Mouse (Mus musculus) thymus, postnatal 14 days (tissue): Measurements from ENCODE around the gene 4933428G20Rik.

Experiments
- DNase-seq: peaks from one replicate; pipeline ENCODE4 v3.0.0; 2021

4933428G20Rik gene

DNA sequence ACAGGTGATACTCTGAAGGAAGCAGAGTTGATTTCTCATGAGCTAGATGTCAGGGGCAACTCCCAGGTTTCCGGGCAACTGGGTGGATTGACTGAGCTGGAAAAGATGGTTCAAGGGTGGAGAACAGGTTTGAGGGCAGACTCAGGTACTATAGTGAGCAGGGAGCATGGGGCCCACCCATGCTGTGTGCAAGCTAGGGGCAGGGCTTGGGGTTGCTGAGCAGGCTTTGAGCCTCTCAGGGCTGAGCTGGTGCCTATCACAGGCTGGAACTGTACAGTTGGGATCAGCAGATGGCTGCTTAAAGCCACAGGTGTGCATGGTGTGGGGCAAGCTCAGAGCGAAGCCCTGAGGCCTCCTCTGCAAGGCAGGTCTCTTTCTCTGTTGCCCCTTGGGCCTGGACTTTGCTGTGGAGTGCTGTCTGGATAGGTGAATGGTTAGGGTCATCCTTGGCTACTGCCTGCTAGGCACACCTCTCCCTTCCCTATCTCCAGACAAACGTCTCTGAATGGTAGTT, 38.8 kb downstream of the 4933428G20Rik start:
- peak; percentile 57 for DNase-seq

DNA sequence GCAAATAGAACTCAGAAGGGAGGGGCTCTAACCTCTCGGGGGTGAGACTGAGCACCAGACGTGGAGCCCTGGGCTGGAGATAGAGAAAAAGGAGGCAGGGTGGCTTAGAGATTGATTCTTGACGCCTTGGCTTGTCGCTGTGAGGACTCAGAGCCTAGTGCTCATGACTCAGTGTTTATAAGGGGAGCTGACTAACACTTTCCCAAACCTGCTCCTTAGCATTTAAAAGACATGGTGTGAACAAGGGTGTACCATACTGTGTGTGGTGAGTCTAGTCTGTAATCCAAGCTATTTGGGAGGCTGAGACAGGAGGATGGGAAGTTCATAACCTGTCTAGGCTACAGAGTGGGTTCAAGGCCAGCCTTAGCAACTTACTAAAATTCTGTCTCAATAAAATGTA, 43.0 kb downstream of the 4933428G20Rik start:
- no peak for DNase-seq

DNA sequence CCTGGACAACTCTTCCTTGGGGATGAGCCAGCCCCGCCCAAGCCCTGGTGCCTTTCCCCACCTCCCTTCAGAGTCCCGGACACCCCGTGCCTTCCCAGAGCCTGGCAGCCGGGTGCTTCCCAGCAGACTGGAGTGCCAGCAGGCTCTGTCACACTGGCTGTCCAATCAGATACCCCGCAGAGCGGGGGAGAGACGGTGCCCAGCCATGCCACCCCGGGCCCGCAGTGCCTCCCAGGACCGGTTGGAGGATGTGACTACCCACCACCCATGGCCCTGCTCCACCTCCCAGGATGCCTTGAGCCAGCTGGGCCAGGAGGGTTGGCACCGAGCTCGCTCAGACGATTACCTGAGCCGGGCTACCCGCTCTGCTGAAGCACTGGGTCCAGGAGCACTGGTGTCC, 48.5 kb downstream of the 4933428G20Rik start:
- no peak for DNase-seq

DNA sequence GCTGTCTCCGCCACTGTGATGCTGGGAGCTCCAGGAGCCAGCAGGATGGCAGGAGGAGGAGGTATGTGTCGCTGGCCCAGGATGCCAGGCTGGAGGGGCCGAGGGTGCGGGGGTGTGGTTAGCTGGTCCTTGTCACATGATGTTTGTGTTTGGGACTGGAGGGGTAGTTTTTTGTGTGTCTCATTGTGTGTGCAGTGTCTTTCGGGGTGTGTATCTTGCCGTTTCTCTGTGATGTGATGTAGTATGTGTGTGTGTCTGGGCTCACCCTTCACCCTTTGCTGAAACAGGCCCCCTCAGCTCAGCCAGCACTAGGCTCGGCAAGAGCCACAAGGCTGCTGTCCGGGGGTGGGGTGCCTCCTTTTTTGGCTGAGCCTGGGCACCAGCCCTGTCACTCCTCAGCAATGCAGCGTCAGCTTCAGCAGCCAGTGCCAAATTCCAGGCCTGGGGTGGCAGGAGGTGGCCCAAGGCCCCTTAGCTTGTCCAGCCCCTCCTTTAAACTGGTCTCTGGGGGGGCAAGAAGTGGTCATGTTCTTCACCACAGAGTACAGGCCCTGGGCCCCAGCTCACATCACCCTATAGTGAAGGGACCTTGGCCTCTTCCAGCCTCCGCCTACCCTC, 49.7 kb downstream of the 4933428G20Rik start:
- no peak for DNase-seq

DNA sequence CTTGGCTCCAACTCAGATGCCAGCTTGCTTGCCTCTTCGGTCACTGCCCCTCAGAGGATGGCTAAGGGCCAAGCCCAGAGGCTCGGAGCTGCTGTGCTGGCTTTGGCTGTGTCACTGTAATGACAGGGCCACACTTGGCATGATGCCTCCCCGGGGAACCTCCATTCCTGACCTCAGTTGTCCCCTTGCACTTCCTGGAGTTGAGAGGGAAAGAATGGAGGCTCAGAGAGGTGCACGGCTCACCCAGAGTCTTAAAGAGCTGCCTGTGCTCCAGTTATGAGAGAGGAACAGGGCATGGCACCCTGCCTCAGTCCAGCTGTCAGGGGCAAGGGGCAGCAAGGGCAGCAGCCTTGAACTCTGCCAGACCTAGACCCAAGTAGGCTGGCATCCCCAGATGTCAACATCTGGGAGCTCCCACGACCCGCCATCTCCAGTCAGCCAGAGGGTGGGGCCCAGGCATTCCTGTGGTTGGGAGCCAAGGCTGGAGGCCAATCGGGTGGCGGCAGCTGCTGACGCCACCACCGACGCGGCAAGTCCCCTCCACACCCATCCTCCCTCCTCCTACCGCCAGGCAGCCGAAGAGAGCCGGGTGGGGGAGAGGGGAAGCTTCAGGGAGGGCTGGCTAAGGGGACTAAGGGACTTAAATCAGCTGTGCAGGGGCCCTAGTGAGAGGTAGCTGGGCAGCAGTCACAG, 50.4 kb downstream of the 4933428G20Rik start:
- DNase-seq = no peak

DNA sequence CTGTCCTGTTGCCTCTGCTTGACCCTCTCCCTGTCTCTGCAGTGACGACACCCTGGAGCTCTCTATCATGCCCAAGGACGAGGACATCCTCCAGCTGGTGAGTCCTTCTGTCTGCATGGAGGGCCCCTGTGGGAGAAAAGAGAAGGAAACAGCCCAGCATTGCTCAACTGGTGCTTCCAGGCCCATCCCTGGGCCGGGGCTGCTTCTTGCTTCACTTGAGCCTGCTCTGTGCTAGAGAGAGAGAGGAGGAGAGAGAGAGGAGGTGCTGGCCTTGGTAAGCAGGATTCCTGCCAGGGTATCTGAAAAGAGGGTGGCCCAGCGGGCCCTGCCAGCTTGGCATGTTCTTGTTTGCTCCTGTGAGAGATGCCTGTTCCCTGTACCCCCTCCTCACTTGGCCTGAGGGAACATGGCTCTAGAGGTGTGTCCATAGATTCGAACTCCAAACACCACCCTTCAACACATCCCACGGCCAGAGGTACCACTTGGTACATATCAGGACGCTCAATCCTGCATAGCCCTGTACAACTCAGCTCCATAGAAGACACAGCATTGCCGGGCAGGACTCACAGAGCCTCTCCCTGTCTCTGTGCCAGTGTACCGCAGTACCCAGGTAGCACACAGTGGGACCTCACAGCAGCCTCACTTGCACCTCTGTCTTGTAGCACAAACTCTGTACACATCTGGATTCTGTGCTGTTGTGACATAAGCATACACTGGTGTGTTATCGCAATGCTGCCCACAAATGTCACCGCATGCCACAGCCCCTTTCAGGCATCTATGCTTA, 51.3 kb downstream of the 4933428G20Rik start:
- DNase-seq = no peak

DNA sequence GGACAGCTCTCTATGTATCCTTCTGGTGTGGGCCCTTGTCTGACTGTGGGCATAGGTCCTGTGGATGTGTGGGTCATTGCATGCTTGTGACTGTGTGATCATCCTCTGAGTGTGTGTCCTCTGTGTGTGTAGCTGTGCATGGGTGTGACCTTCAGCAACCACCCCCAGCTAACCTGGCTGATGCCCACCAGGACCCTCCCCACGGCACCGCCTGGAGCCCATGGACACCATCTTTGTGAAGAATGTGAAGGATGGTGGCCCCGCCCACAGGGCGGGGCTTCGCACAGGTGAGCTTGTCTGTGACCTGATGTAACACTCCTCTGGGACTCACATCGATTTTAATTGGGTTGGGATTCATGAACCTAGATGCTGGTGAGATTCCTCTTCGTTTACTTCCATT, 52.2 kb downstream of the 4933428G20Rik start:
- DNase-seq = no peak

DNA sequence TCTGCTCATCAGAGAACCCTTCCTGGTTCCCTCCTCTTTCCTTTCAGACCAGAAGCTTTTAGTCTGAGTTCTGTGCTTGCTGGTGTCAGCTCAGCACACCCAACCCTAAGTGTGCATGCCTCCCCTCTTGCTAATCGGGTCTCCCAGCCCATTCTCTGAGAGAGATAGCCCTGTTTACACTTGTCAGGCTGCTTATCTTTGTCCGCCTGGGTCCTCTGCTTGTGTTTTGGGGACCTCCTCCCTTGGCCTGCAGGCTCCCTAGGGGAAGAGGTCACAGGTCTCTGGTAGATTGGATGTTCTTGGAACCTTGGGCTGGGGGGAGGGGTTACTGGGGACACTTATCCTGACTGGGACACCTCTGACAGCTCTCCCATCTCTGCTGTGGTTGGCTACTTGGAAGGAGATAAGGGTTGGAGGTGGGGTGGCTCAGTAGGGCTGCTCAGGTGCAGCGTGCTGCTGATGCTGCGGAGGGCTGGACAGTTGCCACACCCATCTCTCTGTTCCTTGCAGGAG, 54.1 kb downstream of the 4933428G20Rik start:
- DNase-seq = no peak

DNA sequence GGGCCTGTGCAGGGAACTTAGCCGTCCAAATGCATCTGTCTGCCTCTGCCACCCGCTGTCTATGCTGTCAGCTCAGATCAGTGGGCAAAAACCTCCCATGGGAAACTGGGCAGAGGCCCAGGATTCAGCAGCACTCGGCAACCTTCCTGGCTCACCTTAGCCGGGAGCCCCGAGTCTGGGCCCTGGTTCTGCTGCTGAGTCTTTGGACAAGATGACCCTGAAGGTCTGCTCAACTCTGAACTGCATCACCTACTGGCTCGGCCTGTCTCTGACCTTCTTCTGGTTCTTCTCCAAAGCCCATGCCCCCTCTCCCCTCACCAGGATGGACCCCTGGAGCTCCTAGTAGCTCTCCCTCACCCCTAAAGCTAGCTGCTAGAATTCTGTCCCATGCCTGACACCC, 54.5 kb downstream of the 4933428G20Rik start:
- no peak for DNase-seq

DNA sequence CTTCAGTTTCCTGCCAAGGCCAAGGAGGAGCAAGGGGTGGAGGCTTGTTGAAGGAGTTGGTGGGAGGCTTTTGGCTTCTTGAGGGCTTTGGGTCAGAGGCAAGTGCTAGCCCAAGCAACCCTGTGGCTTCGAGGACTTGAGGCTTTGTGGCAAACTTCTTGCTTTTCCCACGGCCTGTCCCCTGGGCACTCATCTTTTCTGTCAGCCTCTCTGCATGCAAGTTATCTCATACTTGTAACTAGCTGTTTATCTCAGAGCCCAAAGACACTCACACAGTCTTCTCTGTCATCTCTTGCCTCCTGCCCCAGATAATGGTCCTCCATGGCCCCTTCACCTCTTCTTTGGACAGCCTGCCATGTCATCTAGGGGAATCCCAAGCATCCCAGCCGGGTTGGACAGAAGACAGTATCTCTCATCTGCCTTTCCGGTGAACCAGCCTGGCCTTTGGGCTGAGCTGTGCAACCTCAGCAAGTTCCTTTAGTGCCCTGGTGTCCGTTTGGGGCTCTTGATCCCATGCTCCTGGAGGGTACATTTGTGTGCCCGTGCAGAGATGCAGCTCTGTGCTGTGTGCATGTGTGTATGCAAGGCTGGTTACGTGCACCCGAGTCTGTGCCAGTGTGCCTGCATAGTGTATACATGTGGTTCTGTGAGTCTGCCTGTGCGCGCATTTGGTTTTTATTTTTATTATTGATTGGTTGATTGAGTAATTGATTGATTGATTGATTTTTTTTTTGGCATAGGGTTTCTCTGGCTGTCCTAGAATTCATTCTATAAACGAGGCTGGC, 57.1 kb downstream of the 4933428G20Rik start:
- DNase-seq = no peak

DNA sequence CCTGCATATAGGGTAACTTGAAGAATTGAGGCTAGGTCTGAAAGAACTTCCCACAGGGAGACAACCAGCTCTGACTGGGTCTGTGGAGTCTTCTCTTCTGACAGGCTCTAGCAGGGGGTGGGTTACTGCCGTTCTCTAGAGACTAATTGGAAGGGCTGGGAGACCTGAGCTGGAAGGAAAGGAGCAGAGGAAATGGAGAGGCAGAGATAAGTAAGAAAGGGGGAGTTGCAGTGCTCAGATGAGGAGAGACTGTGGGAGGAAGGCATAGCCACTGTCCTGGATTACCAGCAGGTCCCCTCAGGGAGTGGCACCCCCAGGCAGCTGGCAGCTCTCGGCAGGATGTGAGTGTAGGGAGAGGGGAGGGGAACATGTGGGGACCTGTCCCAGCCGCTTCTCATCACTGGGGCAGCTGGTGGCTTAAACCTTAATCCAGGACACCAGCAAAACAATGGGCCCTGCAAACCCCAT, 58.4 kb downstream of the 4933428G20Rik start:
- peak; percentile 35 for DNase-seq

DNA sequence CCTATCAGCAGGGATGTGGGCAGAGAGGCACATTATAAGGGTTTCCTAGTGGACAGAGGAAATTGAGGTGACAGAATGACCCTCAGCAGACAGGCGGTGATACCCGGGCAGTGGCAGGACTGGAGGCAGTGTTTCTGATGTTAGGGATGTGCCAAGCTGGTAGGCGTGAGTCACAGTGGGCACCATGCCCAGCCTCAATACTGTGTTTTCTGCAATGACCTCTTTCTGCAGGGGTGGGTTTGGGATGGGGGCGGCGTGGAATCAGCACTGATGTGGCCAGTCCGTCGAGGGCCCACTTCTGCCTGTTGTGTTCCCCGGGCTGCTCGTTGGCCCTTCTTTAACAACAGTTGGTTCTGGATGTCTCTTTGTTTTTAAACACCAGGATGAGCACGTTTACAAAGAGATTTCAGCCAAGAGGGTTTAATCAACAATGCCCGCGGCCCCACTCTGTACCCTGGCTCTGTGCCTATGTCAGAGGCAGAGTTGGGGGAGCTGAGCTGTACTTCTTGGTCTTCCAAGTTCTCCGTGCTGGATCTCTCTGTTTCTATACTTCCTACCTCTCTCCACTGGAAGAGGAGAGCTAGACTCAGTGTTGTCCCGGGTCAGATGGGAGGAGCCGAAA, 59.0 kb downstream of the 4933428G20Rik start:
- DNase-seq = no peak
